Mouse (Mus musculus): ENCODE data around the gene Fggy. TPM values are rescaled to one million over a fixed set of nuclear protein-coding genes. Genes with fewer than 3 reads are reported as not detected.

The Fggy gene
- 5.7 TPM for polyA plus RNA-seq (2015; fragmentation: Illumina TruSeq; extraction: RNeasy Lipid Tissue Mini Kit (QIAGEN cat#74804); ENCODE audit: insufficient read depth, low replicate concordance)

DNA sequence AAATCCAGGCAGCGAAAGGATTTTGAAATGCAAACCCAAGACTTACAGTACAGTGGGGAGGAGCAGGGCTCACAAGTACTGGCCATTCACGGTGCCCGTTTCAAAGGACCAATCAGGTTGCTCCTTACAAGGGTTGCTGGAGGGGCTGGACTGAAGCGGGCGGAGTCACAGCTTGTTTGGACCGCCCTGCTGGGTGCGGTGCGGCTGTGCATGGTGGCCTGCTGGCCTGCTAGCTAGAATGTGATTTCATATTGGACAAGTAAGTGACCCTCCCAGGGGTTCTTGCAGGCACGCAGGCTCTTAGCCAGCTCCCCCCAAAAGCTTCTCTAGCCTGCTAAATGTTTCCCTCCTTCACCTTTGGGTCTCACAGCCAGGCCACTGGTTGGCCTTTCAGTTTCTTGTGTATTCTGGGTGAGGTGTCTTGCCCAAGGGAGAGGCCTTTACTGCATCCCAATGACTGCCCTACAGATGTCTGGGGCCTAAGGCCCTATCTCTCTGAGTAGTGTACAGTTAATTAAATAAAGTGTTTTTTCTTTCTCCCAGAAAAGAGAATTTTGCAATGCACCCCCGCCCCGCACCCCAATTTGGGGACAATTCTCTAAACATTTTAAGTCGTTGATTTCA is at the start of gene Fggy:
Gene Fggy, plus strand, starts transcription at position 175 of the 624 bp plus-strand sequence.

DNA sequence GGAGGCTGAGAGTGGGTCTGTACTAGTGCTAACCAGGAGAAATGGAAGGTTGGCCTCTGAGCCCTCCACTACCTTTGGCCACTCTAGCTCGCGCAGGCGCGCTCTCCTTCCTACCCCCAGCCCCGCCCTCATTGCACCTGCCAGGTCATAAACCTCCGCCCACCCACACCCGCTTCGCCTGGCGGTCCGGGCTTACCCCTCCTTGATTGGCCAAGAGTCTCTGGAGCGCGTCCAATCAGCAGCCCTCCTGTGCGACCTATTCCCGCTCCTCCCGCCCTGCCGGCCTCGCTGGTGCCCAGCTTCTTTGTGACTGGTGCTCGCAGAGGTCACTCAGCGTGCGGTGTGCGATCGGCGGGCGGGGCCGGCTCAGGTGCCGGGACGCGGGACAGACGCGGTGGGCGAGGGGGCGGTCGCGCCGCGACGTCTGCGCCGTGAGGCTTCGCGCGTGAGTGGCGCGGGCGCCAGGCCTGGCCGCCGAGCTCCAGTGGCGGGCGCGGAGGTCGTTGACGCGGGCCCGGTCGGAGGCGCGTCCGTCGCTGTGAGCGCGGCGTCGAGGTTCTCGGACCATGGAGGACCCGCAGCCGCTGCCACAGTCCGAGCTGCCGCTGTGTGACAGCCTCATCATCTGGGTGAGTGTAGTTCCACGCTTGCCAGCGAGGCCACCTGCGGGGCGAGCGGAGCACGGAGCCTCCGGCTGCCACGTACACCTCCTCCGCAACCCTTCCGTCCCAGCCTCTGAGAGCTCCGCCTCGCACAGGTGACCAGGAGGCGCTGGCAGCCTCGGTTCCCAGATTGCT is 409.8 kb downstream of the Fggy start, which contains the start of gene Hook1:
Gene Hook1, plus strand, starts transcription at position 313 of the 797 bp plus-strand sequence.

Data from spleen, adult 10 weeks (tissue).